Mouse (Mus musculus) left cerebral cortex, postnatal 14 days (tissue): ENCODE measurements around the gene Txnrd2. TPM values are rescaled to one million over a fixed set of nuclear protein-coding genes. Genes with fewer than 3 reads are reported as not detected.

ENCODE experiments used
- DNase-seq, 2 experiments: peaks; one replicate each; pipeline ENCODE4 v3.0.0; 2021 to 2022; ENCODE audit warnings: low spot score in 2 of 2, mixed read lengths in 1 of 2
- intact Hi-C: fragments of 180-260 bp; cut with DNase I; formaldehyde crosslinking; loops from one replicate; pipeline ENCODE4 v1.15.1; 2025
- total RNA-seq, 2 experiments: library from RNA; stranded (reverse); gene quantifications; 2 replicates each; pipeline ENCODE4 v1.2.3; 2021

Txnrd2 gene
- total RNA-seq, 2 experiments from 2014 or later: 18.9 to 25.2 TPM

DNA sequence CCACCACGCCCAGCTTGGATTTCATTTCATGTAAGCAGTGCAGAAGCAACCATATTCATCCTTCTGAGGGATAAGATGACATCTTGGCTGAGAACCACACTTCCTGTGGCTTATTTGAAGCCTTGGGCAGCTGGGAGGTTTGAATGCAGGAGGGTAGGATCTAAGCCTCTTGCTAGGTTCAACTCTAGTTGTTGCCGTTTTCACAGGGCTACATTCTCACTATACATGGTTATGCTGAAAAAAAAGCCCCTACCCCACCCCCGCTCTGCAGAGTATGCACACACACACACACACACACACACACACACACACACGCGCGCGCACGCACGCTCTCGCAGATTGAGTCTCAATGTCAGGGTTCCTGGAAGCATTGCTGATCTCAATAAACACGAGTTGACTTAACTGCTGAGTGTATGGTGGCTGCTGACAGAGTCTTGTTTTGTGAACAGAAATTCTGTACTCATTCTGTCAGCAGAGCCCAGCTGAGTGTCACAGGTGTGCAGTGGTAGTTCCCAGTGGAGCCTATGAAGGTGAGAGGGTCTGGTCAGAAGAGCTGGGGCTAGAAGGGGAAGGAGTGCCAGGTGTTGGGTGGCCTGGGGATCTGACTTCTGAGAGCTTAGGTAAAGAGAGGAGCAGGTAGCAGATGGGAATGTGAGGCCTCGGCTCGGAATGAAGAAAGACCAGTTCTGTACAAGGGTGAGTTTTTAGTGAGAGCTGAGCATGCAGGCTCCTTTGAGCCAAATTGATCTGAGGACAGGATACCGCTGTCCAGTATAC lies 77.6 kb downstream of the Txnrd2 start:
- intact Hi-C loops: no loop called here
- DNase-seq: no peak

DNA sequence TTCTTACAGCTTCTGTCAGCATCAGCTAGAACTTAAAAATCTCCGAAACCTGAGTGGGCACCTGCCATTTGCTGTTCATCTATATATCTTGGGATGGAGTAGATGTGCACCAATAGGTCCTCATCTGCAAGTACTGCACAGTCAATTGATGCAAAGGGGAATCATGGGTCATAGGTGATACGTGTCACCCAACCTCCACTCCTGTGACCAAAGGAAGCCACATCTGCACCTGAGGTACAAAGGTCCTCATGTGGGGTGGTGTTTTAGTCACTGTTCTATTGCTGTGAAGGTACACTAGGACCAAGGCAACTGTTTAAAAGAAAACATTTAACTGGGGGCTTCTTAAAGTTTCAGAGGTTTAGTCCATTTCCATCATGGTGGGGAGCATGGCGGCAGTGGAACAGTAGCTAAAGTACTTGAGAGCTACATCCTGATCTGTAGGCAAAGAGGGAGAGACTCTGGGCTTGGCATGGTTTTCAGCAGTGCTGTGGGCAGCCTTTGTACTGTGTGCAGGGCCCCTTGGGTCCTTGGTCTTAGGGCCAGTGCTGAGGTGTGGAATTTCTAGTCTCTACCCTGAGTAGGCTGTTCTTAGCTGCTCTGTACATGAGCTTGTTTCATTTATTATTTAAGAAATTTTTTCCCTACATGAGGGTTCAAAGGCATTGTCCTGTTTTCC lies 80.5 kb downstream of the Txnrd2 start:
- DNase-seq: no peak
- intact Hi-C loops: no loop called here

GRCm38 (mm10) chr16:18507200-18507549 lies 81.0 kb downstream of the Txnrd2 start:
- intact Hi-C loops: no loop called here
- DNase-seq: no peak

- no peak for DNase-seq
- intact Hi-C loops: loop anchor here (5.0 kb wide), 1 partner anchor 64 kb away; no protein-coding TSS in a partner anchor
These were observed 85.6 kb downstream of the Txnrd2 start for GRCm38 (mm10) chr16:18511741-18512140.

DNA sequence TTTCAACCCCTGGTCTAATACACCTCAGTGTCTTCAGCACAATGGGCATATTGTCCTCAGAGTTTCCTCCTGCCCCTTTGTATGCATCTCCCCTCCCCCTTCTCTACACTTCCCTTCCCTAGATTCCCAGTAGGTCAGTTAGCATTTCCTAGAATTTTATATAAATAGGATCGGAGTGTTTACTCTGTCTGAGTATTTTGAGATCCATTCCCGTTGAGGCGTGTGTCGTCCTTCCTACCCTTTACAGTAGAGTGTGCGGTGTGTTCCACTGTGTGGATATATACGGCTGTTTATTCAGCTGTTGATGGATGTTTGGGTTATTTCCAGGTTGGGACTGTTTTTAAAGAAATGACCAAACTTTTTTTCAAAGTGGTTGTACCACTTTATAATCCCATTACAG lies 87.3 kb downstream of the Txnrd2 start:
- DNase-seq: no peak
- intact Hi-C loops: loop anchor here (5.0 kb wide), 1 partner anchor 66 kb away; no protein-coding TSS in a partner anchor

DNA sequence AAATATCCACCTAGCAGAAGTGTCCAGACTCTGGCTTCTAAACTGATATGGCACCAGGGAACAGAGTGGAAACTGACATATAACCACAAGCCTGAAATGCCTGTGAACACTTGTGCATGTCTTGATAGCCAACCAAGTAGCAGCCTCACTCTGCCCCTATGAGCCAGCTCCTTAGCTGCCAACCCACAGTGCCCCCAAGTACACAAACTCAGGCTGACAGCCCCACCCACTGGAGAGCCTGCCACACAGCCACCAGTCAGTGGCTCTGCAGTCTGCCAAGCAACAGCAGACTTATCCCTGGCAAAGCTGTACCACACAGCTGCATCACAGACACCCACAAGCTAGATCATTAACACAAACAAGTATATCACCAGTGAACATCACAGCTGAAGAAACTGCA lies 91.9 kb downstream of the Txnrd2 start:
- peak; percentile 31 to 69 for DNase-seq
- intact Hi-C loops: no loop called here

DNA sequence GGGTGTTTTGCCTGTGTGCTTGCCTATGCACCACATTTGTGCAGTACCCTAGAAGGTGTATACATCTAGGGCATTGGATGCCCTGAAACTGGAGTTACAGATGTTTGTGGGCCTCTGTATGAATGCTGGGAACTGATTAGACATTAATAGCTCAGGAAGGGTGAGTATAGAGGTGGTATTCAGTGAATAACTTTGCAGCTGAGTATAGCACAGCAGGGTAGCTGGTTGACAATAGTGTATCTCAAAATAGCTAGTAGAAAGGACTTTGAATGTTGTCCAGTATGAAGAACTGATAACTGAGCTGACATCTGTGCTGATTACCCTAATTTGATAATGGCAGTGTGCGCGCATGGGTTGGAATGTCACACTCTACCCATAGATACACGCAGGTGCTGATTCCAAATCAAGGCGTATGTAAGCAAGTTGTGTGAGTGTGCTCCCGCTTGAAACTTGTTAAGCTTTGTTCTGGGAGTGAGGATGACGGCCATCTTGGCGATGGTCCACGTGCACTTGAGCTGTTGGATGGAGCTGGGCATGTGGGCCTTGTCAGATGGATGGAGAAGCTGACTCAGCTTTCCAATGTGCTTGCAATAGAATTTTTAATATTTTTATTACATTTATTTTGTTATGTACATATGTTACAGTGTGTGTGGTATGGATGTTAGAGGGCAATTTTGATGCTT lies 97.5 kb downstream of the Txnrd2 start:
- intact Hi-C loops: no loop called here
- no peak for DNase-seq

DNA sequence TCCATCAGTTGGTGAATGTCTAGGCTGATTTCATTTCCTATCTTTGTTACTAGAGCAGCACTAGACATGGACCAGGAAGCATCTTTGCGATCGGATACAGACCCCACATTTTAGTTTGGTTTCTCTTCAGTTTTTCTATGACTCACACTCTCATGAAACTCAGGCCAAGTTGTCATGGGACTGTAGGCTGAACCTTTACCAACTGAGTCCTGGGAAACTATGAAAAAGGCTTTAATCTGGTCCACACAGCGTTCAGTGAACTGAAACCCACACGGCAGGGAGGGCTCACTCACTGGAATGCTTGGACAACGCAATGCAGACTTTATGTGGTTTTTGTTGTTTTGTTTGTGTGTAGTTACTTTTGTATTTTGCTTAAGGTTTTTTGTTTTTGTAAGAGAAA lies 102.5 kb downstream of the Txnrd2 start:
- intact Hi-C loops: no loop called here
- no peak for DNase-seq

Other genes with a start within 250 kb of the Txnrd2 start
- not detected for gene Ccdc188, start 208.5 kb upstream of the Txnrd2 start, total RNA-seq
- 100 to 1,000 TPM; 151 to 155 TPM for gene Zdhhc8, start 191.2 kb upstream of the Txnrd2 start, total RNA-seq
- 10 to 100 TPM; 42.1 to 50.2 TPM for gene Trmt2a, start 177.7 kb upstream of the Txnrd2 start, total RNA-seq
- 100 to 1,000 TPM in 1 of 2 experiments, 10 to 100 TPM in 1; 88.1 to 106 TPM for gene Ranbp1, start 177.7 kb upstream of the Txnrd2 start, total RNA-seq
- gene Gm49776, start 168.1 kb upstream of the Txnrd2 start, total RNA-seq: not detected
- 10 to 100 TPM; 38.2 to 44.9 TPM for gene Dgcr8, start 137.1 kb upstream of the Txnrd2 start, total RNA-seq
- gene Tango2, start 78.3 kb upstream of the Txnrd2 start, total RNA-seq: 100 to 1,000 TPM; 122 to 135 TPM
- 10 to 100 TPM; 41.4 to 42.3 TPM for gene Arvcf, start 78.2 kb upstream of the Txnrd2 start, total RNA-seq
- 10 to 100 TPM; 74.2 to 80.8 TPM for gene Comt, start 468 bp downstream of the Txnrd2 start, total RNA-seq
- 1 to 10 TPM; 5.4 to 6.3 TPM for gene Gnb1l, start 72.3 kb downstream of the Txnrd2 start, total RNA-seq
- 1 to 10 TPM; 6.7 to 8.8 TPM for gene Rtl10, start 72.5 kb downstream of the Txnrd2 start, total RNA-seq
- 1 to 10 TPM; 2.0 to 2.2 TPM for gene Tbx1, start 164.3 kb downstream of the Txnrd2 start, total RNA-seq
- gene Gp1bb, start 196.0 kb downstream of the Txnrd2 start, total RNA-seq: 1 to 10 TPM; 1.8 to 2.5 TPM
- gene Gm49601, start 200.0 kb downstream of the Txnrd2 start, total RNA-seq: 100 to 1,000 TPM; 216 to 232 TPM
- gene Sept5, start 203.6 kb downstream of the Txnrd2 start, total RNA-seq: 100 to 1,000 TPM; 866 to 932 TPM